In the genomic region with DNA sequence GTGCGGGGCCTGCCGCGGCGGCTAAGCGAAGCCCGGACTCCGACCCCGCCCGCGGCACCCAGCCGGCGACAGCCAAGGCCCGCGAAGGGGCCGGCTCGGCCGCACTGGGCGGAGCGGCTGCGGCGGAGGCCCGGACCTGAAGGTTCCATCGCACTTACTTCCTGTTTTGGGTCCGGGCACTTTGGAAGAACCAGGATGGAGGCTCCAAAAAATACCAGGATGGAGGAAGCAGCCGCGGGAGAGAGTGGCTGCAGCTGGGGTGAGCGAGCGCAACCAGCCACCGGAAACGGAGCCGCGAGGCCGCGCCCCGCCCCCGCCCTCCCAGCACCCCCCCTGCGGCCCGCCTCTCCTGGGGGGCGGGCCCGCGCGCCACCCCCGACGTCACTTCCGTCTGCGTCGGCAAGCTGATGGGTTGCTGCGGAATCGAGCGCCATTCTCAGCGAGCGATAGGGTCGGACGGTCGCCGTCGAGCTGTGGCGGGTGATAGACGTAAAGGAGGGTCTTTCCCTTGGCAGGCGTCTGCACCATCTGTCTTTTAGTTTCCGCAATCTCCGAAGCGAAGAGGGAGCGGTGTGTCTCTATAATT, we compare ENCODE assay signal across 8 mouse cellular contexts. TPM values are rescaled to one million over a fixed set of nuclear protein-coding genes. Genes with fewer than 3 reads are reported as not detected.
A peak's percentile ranks its signal among the peaks of the same experiment; 100 is the strongest.
DNase-seq lines count a peak whose midpoint lies in the region; ATAC-seq and TF ChIP-seq lines count a peak whose summit lies in the region.

Gene Dmtf1, minus strand, starts transcription at position 321 of the 586 bp plus-strand sequence.

- peak within 1 kb of the TSS; percentile 92 for H3K4me3 ChIP-seq in embryonic facial prominence, embryonic 14.5 days (ENCODE audit: low read depth, low read length)
- peak within 1 kb of the TSS; percentile 66 for H3K4me3 ChIP-seq in heart, adult 2 months
- peak within 1 kb of the TSS; percentile 88 for H3K4me3 ChIP-seq in limb, embryonic 13.5 days
- H3K4me3 ChIP-seq in midbrain, embryonic 16.5 days (ENCODE audit: low read depth, low read length) = peak within 1 kb of the TSS; percentile 93

- H3K36me3 ChIP-seq in embryonic facial prominence, embryonic 14.5 days (ENCODE audit: control insufficient read depth, insufficient read depth, low read length) = no peaks in the 10 kb centered on the region
- H3K36me3 ChIP-seq in heart, adult 2 months (ENCODE audit: control insufficient read depth, insufficient read depth, low read length) = peaks cover 10% of the 10 kb centered on the region; the same call in 1 of the 2 replicates
- H3K36me3 ChIP-seq in limb, embryonic 13.5 days = peaks cover 8% of the 10 kb centered on the region
- no peaks in the 10 kb centered on the region for H3K36me3 ChIP-seq in midbrain, embryonic 16.5 days (ENCODE audit: control insufficient read depth, insufficient read depth, low read length)

- no peaks in the 10 kb centered on the region for H3K79me2 ChIP-seq in heart, adult 2 months (replicated peaks; ENCODE audit: control insufficient read depth, insufficient read depth, low read length)

- peak within 1 kb of the TSS; percentile 98 for H3K9ac ChIP-seq in embryonic facial prominence, embryonic 14.5 days (ENCODE audit: low read depth, low read length)
- peak within 1 kb of the TSS; percentile 92 for H3K9ac ChIP-seq in heart, adult 2 months (ENCODE audit: low read depth, low read length)
- H3K9ac ChIP-seq in limb, embryonic 13.5 days = peak within 1 kb of the TSS; percentile 96
- H3K9ac ChIP-seq in midbrain, embryonic 16.5 days (ENCODE audit: low read depth, low read length) = peak within 1 kb of the TSS; percentile 97

- TF ChIP-seq EP300 in heart, adult 2 months (IDR thresholded peaks at IDR 0.05; ENCODE audit: insufficient read depth, low read depth, low read length) = peak; percentile 71

- H3K4me1 ChIP-seq in embryonic facial prominence, embryonic 14.5 days (ENCODE audit: control insufficient read depth, insufficient read depth, low read length) = peaks cover 4% of the 10 kb centered on the region
- peaks cover 5% of the 10 kb centered on the region for H3K4me1 ChIP-seq in heart, adult 2 months (ENCODE audit: control insufficient read depth, insufficient read depth, low read length)
- peaks cover 17% of the 10 kb centered on the region for H3K4me1 ChIP-seq in limb, embryonic 13.5 days
- peaks cover 14% of the 10 kb centered on the region for H3K4me1 ChIP-seq in midbrain, embryonic 16.5 days (ENCODE audit: control insufficient read depth, insufficient read depth, low read length)

- no peaks in the 10 kb centered on the region for H3K9me3 ChIP-seq in embryonic facial prominence, embryonic 14.5 days (ENCODE audit: control insufficient read depth, low read length)
- H3K9me3 ChIP-seq in limb, embryonic 13.5 days = no peaks in the 10 kb centered on the region
- no peaks in the 10 kb centered on the region for H3K9me3 ChIP-seq in midbrain, embryonic 16.5 days (replicated peaks; ENCODE audit: control insufficient read depth, low read length, poor library complexity, severe bottlenecking)

- H3K27ac ChIP-seq in embryonic facial prominence, embryonic 14.5 days (replicated peaks; ENCODE audit: low read depth, low read length) = peak within 1 kb of the TSS; percentile 100
- H3K27ac ChIP-seq in heart, adult 2 months = peak within 1 kb of the TSS; percentile 97
- peak within 1 kb of the TSS; percentile 100 for H3K27ac ChIP-seq in limb, embryonic 13.5 days
- peak within 1 kb of the TSS; percentile 99 for H3K27ac ChIP-seq in midbrain, embryonic 16.5 days (ENCODE audit: low read length)

- peak; percentile 95 for ATAC-seq in embryonic facial prominence, embryonic 14.5 days (ENCODE audit: low read depth)
- ATAC-seq in limb, embryonic 13.5 days (ENCODE audit: low FRiP score, low read depth) = peak; percentile 94
- ATAC-seq in midbrain, embryonic 16.5 days = peak; percentile 96

- intact Hi-C loops in heart, adult 2 months (cut with DNase I) = loop anchor here (1.0 to 5.0 kb wide), 4 partner anchors 61 to 739 kb away; partner anchors contain the start of genes Crot, Dbf4, Slc25a40 and Tmem243

- no peaks in the 10 kb centered on the region for H3K27me3 ChIP-seq in embryonic facial prominence, embryonic 14.5 days (replicated peaks; ENCODE audit: control insufficient read depth, insufficient read depth, low read length)
- no peaks in the 10 kb centered on the region for H3K27me3 ChIP-seq in heart, adult 2 months (ENCODE audit: control insufficient read depth, insufficient read depth, low read length)
- H3K27me3 ChIP-seq in limb, embryonic 13.5 days = no peaks in the 10 kb centered on the region
- no peaks in the 10 kb centered on the region for H3K27me3 ChIP-seq in midbrain, embryonic 16.5 days (ENCODE audit: control insufficient read depth, insufficient read depth, low read depth, low read length)

- peak within 1 kb of the TSS; percentile 58 for H3K4me2 ChIP-seq in embryonic facial prominence, embryonic 14.5 days (ENCODE audit: low read depth, low read length)
- H3K4me2 ChIP-seq in limb, embryonic 13.5 days (replicated peaks) = peak within 1 kb of the TSS; percentile 72
- peak within 1 kb of the TSS; percentile 75 for H3K4me2 ChIP-seq in midbrain, embryonic 16.5 days (ENCODE audit: low read length)

- TF ChIP-seq CTCF in heart, adult 2 months (IDR thresholded peaks at IDR 0.05) = no peak

- peak; percentile 96 for DNase-seq in 3T3-L1 (ENCODE audit: low read depth, low spot score)
- peak; percentile 71 to 80 for DNase-seq in adrenal gland, postnatal 4 days (ENCODE audit: low spot score in 2 of 2)
- peak; percentile 96 for DNase-seq in embryonic facial prominence, embryonic 14.5 days (ENCODE audit: low spot score)
- DNase-seq in heart, adult 2 months = peak; percentile 90 to 92
- DNase-seq in kidney, adult 8-10 months = peak; percentile 88 to 92
- DNase-seq in spleen, postnatal 10 days (ENCODE audit: low spot score in 2 of 2) = peak; percentile 88 to 91

- peak; percentile 99 for TF ChIP-seq POLR2A in heart, adult 2 months (IDR thresholded peaks at IDR 0.05; ENCODE audit: insufficient read depth, low read depth, low read length)

- 0% methylated on average over 52 of the region's 64 CpGs for WGBS in embryonic facial prominence, embryonic 14.5 days
- under 1% methylated on average over 62 of the region's 64 CpGs for WGBS in heart, adult 2 months
- under 1% methylated on average over 64 of the region's 64 CpGs for WGBS in limb, embryonic 13.5 days
- under 1% methylated on average over 51 of the region's 64 CpGs for WGBS in midbrain, embryonic 16.5 days

RNA-seq across cellular contexts. Expression of gene Dmtf1, which starts in this region (rescaled TPM):
- 10 to 100 TPM; 27.1 to 33.2 TPM for total RNA-seq in adrenal gland, postnatal 4 days (2021)
- 50.0 and 53.8 TPM in 2 replicates for polyA plus RNA-seq in embryonic facial prominence, embryonic 14.5 days (2014; fragmentation: Nextera tagmentation; extraction: Ambion mirVana)
- total RNA-seq in heart, adult 2 months (2021) = 10 to 100 TPM; 10.5 to 13.6 TPM
- 8.6 and 17.5 TPM in 2 replicates for polyA plus RNA-seq in heart, adult 2 months (2012; rRNA removed)
- 58.9 and 64.8 TPM in 2 replicates for polyA plus RNA-seq in limb, embryonic 13.5 days (2015; fragmentation: Nextera tagmentation; extraction: Ambion mirVana)
- polyA plus RNA-seq in midbrain, embryonic 16.5 days (2015; fragmentation: Nextera tagmentation; extraction: Ambion mirVana) = 57.9 and 66.3 TPM in 2 replicates

Comparison
In these comparisons a context has a peak if more than half of its experiments do, and no peak if none do; other contexts are left out.
1. Peak in every context shown above with its lines: DNase-seq, ATAC-seq, H3K4me3 ChIP-seq and H3K27ac ChIP-seq.